Mouse (Mus musculus) kidney, postnatal 25 days (tissue): ENCODE measurements at regions not wholly inside any gene's neighbourhood (a gene's known extent, or its start where the extent isn't known, plus 50 kb on each side); places are given as distances from the start of the nearest gene placed in this dataset.

Experiments used
- DNase-seq, 2 experiments: peaks; one replicate each; pipeline ENCODE4 v3.0.0; 2021; ENCODE audit warnings: mixed read lengths in 2 of 2

- no peak for DNase-seq
Observed at GRCm38 (mm10) chr5:111957698-111958097, 224.0 kb downstream of the Gm26897 start.

- DNase-seq: peak; percentile 69 to 83
Observed at GRCm38 (mm10) chr5:111958226-111958625, 224.5 kb downstream of the Gm26897 start.

DNA sequence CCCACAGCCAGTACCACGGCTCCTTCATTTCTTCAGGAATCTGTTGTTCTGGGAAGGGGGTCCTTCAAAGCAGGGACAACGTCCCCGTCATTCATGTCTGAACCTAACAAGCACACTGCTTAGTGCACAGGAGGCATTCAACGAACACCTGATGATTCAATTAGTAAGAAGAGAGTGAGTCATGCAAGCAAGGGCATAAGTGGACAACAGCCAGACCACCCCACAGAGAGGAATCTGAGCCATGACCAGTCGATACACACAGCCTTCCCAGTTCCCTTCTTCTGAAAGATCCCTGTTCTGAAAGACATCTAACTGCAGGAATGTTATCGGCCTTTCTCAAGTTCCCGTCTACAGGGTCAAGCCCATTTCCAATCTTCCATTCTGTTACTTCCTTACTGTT lies 231.6 kb downstream of the Gm26897 start:
- peak in 1 of 2 experiments; percentile 13 for DNase-seq

DNA sequence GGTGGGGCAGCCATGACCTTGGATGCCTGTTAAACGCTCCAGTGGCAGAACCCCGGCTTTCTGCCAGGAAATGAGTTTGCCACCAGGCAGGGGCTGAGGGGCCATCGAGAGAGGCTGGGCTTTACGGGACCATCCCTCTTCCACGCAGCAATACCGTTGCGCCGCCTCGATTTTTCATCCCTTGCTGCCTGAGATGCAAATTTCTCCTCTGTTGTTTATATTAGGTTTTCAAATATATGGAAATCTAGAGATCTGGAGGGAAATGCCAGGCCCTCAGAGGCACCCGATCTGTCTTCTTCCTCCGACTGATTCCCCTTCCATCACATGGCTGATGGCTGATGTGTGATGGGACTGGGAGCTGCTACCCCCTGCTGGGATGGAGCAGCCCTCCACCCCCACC lies 234.4 kb downstream of the Gm26897 start:
- no peak for DNase-seq

GRCm38 (mm10) chr5:111968701-111969100 lies 235.0 kb downstream of the Gm26897 start:
- DNase-seq: peak in 1 of 2 experiments; percentile 5

DNA sequence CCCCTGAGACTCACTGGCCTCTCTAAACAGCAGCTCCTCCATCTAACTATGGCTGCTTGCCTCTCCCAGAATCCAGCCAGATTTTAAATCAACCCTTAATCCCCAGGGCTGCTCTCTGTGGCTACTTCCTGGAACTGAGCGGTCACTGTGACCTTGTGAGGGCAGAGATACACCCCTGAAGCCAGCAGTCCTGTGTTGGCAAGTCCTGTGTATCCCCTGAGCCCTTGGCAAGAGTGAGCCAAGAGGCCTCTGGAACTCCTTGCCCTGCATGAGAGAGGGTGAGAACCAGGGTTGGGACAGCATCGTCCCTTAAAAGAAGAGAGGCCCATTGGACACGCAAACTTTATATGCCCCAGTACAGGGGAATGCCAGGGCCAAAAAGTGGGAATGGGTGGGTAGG lies 237.5 kb downstream of the Gm26897 start:
- no peak for DNase-seq

DNA sequence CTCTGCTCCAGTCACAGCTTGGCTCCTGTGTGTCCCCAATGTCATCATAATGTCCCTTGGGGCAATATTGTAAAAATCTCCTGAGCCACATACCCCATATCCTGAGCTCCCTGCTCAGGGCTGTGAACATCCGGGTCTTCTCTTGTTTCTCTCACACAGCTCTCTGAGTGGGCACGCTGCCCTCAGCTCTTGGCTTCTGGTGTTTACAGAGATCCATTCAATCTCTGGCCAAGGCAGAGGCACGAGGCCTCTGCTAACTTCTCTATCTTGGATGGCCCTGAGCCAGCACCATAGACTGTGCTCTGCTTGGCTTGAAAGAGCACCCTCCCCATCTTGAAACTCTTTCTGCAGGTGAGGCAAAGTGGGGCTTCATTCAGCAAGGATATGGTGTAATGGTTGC lies 238.2 kb downstream of the Gm26897 start:
- no peak for DNase-seq

DNA sequence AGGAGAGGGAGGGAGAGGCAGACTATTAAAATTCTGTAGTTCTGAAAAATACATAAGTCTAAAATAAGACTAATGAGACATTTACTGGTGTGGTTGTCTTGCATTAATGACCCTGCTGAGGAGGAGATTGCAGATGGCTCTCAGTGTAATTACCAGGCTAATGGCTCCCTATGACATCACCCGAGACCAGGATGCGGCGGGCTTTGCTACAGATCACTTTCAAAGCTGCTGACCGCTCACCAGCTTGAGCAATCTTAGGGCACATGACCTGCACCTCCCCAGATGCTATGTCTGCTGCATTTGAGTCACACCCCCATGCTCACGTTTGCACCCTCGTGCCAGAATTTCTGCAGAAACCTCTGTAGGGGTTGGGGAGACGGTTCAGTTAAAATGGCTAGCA lies 242.0 kb downstream of the Gm26897 start:
- no peak for DNase-seq

DNA sequence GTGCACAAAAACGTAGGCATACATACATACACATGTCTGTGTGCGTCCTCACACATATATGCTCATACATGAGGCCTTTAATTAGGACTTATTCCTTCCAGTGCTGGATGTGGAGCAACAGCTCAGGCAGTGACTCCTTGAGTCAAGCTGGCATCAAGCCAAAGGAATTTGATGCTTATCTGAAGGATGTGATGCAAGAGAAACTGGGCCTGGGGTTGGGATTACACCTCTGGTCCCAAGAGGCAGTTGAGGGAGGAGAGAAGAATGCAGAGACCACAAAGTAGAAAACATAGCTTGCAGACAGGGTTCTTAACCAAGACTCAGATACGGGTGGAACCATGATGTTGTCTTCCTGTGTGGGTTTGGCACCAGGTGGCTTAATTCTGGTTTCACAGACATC lies 245.9 kb downstream of the Gm26897 start:
- no peak for DNase-seq

DNA sequence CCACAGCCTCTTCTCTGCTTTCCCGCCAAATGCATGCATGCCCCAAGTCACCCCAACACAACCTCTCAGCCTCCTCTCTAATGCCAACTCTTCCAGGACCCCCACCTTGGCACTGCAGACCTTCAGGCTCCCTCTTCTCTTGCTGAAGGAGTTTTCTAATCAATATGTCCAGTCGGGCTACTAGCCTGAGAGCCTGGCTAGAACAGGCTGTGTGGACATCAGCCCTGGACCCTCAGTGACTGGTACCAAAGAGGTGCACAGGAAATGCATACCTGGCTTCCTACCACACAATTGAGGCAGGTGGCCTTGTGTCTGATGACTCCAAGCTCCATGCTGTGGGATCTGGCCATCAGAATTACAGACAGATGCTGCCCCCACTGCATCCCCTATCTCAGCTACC lies 248.4 kb downstream of the Gm26897 start:
- DNase-seq: no peak

DNA sequence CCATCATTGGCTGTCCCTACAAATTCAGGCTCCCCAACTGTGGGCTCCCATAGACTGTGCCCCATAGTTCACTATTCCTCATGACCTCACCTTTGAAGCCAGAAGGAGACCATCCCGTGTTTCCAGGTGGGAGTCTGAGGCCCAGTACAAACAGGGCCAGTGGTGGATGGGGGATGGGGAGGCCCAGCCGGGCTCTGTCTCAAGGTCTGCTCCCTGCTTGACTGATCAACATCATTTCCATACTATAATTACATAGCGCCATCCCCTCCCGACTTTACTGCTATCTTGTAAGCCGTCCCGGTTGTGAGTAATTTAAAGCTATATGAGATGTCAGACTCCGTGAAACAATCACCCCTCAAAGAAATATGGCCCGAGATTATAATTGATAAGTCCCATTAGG lies 252.3 kb downstream of the Gm26897 start:
- DNase-seq: no peak

GRCm38 (mm10) chr5:111987036-111987435 lies 253.3 kb downstream of the Gm26897 start:
- no peak for DNase-seq

DNA sequence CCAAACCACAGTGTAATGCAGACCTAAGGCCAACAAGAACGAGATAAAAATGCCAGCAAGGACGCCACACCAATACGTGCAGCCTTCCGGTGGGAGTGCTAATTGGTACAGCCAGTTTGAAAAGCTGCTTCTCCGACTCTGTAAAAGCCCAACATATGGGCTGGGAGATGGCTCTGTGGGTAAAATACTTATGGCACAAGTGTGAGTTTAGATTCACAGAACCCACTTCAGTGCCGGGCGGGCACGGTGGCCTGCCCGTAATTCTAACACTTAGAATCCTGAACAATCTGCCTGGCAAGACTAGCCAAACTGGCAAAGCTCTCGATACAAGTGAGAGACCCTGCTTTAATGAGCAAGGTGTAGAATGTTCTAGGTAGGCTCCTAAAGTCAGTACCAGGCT lies 258.1 kb downstream of the Gm26897 start:
- no peak for DNase-seq

DNA sequence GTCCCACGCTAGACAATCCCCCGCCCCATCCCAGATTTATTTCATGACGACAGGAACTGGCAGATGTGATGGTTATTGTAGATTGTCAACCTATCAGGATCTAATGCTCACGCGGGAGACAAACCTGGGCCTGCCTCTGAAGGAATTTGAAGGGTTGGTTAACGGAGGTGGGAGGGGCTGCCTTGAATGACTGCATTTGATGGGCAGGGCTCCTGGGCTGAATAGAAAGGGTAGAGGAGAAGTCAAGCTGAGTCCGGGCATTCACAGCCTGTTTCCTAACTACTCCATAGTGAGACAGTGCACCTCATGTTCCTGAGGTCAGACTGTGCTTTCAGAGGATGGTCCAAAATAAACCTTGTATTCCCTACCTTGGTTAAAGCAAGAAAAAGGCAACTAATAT lies 259.1 kb downstream of the Cryba4 start:
- no peak for DNase-seq

GRCm38 (mm10) chr5:111993930-111994329 lies 258.4 kb downstream of the Cryba4 start:
- no peak for DNase-seq

GRCm38 (mm10) chr5:111996806-111997205 lies 255.5 kb downstream of the Cryba4 start:
- DNase-seq: no peak

- peak in 1 of 2 experiments; percentile 6 for DNase-seq
Observed at GRCm38 (mm10) chr5:112001742-112002701, 250.3 kb downstream of the Cryba4 start.

GRCm38 (mm10) chr5:112002856-112003660 lies 249.3 kb downstream of the Cryba4 start:
- DNase-seq: no peak

DNA sequence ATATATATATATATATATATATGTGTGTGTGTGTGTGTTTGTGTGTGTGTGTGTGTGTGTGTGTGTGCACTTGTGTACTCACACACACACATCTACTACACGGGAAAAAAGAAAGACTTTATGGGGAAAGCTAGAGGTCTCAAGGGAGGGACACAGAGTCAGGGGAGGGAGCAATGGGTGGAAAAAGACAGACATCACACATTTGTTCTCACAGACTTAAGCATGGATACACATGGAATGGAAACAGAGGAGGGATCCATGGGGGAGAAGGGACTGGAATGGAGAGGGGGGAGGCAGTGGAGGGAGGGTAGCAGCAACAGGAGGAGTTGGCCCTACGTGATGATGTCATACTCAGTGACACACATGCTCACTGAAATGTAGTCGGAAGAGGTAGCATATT lies 248.3 kb downstream of the Cryba4 start:
- DNase-seq: no peak

GRCm38 (mm10) chr5:112012505-112013164 lies 239.7 kb downstream of the Cryba4 start:
- no peak for DNase-seq

DNA sequence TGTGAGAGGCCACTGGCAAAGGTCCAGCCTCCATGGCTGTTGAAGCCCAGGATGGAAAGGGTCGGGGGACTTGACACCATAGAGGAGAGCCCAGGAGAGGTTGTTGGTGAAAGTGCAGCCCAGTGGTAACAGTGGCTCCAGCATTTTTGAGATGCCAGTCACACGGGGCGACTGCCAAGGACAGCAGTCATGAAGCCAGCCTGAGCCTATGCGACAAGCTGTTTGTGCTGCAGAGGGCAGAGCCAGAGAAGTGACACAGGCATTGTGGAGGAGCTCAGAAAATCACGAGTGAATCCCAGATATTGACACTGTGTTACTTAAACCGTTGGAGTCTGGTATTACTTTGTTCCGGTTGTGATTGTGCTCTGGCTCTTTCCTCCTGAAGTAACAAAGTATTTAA lies 233.4 kb downstream of the Cryba4 start:
- DNase-seq: no peak

GRCm38 (mm10) chr5:112020882-112021281 lies 231.4 kb downstream of the Cryba4 start:
- DNase-seq: no peak

DNA sequence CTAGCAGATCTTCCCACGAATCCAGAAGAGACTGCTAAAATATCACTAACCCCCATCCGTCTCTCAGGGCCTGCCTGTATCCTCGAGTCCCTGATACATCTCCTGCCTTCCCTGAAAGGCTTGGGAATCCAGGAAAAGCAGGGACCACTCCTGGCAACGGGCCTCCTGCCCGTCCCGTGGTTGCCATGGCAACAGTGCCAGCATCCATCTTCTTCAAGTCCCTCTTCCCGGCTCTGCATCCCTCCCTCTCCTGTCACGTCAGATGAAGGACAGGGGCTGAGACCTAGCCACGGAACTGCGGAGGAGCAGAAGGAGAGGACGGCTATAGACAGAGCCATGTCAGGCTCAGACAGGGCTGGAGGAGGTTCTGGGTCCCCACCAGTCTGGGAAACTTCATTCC lies 222.4 kb downstream of the Cryba4 start:
- DNase-seq: no peak
